Mouse (Mus musculus): ENCODE measurements at regions not wholly inside any gene's neighbourhood (a gene's known extent, or its start where the extent isn't known, plus 50 kb on each side); places are given as distances from the start of the nearest gene placed in this dataset.

GRCm38 (mm10) chr4:5294030-5294429, 500.9 kb upstream of the Impad1 start:
- no peak for DNase-seq (ENCODE audit: low read depth)

GRCm38 (mm10) chr4:5276113-5276512, 483.0 kb upstream of the Impad1 start:
- peak; percentile 35 for DNase-seq (ENCODE audit: low read depth)
- TF ChIP-seq CTCF (IDR thresholded peaks at IDR 0.05; ENCODE audit: borderline replicate concordance, extremely low read depth, insufficient read depth, insufficient read length) (no peak), POLR2A (IDR thresholded peaks at IDR 0.05; ENCODE audit: borderline replicate concordance, extremely low read depth, insufficient read depth, insufficient read length, poor library complexity, severe bottlenecking) (no peak)

More at GRCm38 (mm10) chr4:5294030-5294429, 500.9 kb upstream of the Impad1 start:
- TF ChIP-seq CTCF (IDR thresholded peaks at IDR 0.05; ENCODE audit: borderline replicate concordance, extremely low read depth, insufficient read depth, insufficient read length) (no peak), POLR2A (IDR thresholded peaks at IDR 0.05; ENCODE audit: borderline replicate concordance, extremely low read depth, insufficient read depth, insufficient read length, poor library complexity, severe bottlenecking) (no peak)

Data from brain, embryonic 14.5 days (tissue).